Mouse (Mus musculus) midbrain, embryonic 11.5 days (tissue): ENCODE measurements around the gene Mnat1. TPM values are rescaled to one million over a fixed set of nuclear protein-coding genes. Genes with fewer than 3 reads are reported as not detected.

Experiments
- ATAC-seq: fragments of 200-750 bp; cut with Nextera tagmentation; 2 replicates; pipeline ENCODE4 v1.8.0; 2017; ENCODE audit warnings: moderate TSS enrichment, moderate library complexity; ENCODE audit not compliant: low FRiP score
- DNase-seq: peaks from one replicate; pipeline ENCODE4 v3.0.0; 2015; ENCODE audit warnings: low spot score; ENCODE audit errors: missing footprints
- H3K27ac ChIP-seq: fragments of 300-500 bp; sonication (generic); 2 replicates; pipeline ENCODE4 v1.5.1; 2014; ENCODE audit warnings: low read depth, low read length
- H3K27me3 ChIP-seq: fragments of 300-500 bp; sonication (generic); 2 replicates; pipeline ENCODE4 v1.6.1; 2014; ENCODE audit warnings: mild to moderate bottlenecking, low read length, moderate library complexity, mixed read lengths; ENCODE audit not compliant: control insufficient read depth, insufficient read depth
- H3K36me3 ChIP-seq: fragments of 300-500 bp; sonication (generic); 2 replicates; pipeline ENCODE4 v1.6.1; 2014; ENCODE audit warnings: mild to moderate bottlenecking, low read length, moderate library complexity, mixed read lengths; ENCODE audit not compliant: control insufficient read depth, insufficient read depth
- H3K4me1 ChIP-seq: fragments of 300-500 bp; sonication (generic); 2 replicates; pipeline ENCODE4 v1.6.1; 2014; ENCODE audit warnings: low read length; ENCODE audit not compliant: control insufficient read depth, insufficient read depth
- H3K4me2 ChIP-seq: fragments of 300-500 bp; sonication (generic); 2 replicates; pipeline ENCODE4 v1.6.1; 2014; ENCODE audit warnings: mild to moderate bottlenecking, moderate library complexity
- H3K4me3 ChIP-seq: fragments of 300-500 bp; sonication (generic); 2 replicates; pipeline ENCODE4 v1.5.1; 2014; ENCODE audit warnings: low read depth, low read length
- H3K9ac ChIP-seq: fragments of 300-500 bp; sonication (generic); 2 replicates; pipeline ENCODE4 v1.6.1; 2014; ENCODE audit warnings: low read length
- H3K9me3 ChIP-seq: fragments of 300-500 bp; sonication (generic); 2 replicates; pipeline ENCODE4 v1.6.1; 2016; ENCODE audit warnings: low read length; ENCODE audit not compliant: control insufficient read depth
- WGBS: fragments of 180-500 bp; shearing (Covaris S2); extraction: QIAGEN DNeasy Blood & Tissue Kit; methylation state at CpG from one replicate; pipeline ENCODE4 v1.1.7; 2014; 5-methylcytosine and 5-hydroxymethylcytosine counted together
- polyA plus RNA-seq: library from polyadenylated mRNA; unstranded; fragments of >200 nt; fragmentation: Nextera tagmentation; extraction: Ambion mirVana; gene quantifications from 2 replicates; pipeline ENCODE4 v1.2.1, GENCODE M21; 2014

The Mnat1 gene
- polyA plus RNA-seq, 1 experiment from 2014 or later, result 36.8 TPM

GRCm38 (mm10) chr12:73170794-73171193 is 47.3 kb downstream of the Mnat1 start:
- 92% methylated on average over 6 of the region's 6 CpGs for WGBS
- ATAC-seq (no peak), DNase-seq (no peak)
- Histone ChIP-seq H3K27me3 (no peaks in the 10 kb centered on the region), H3K9ac (no peak overlapping the region), H3K4me2 (no peak overlapping the region), H3K36me3 (0 out of 2 replicates have a peak, but pooled peaks cover 3% of the 10 kb centered on the region), H3K4me3 (no peak overlapping the region), H3K9me3 (no peaks in the 10 kb centered on the region; the same call in 1 of the 2 replicates), H3K27ac (no peak overlapping the region), H3K4me1 (no peaks in the 10 kb centered on the region)

GRCm38 (mm10) chr12:73183896-73184295 is 60.4 kb downstream of the Mnat1 start:
- WGBS, result 65% methylated on average over 8 of the region's 8 CpGs
- H3K9ac ChIP-seq, result no peak overlapping the region
- H3K9me3 ChIP-seq, result no peaks in the 10 kb centered on the region
- no peak overlapping the region for H3K27ac ChIP-seq
- H3K36me3 ChIP-seq, result no peaks in the 10 kb centered on the region
- H3K4me3 ChIP-seq, result no peak overlapping the region
- ATAC-seq (no peak), DNase-seq (no peak)
- no peak overlapping the region for H3K4me2 ChIP-seq
- no peaks in the 10 kb centered on the region for H3K27me3 ChIP-seq
- no peaks in the 10 kb centered on the region for H3K4me1 ChIP-seq

GRCm38 (mm10) chr12:73197363-73197762 is 73.8 kb downstream of the Mnat1 start:
- H3K4me1 ChIP-seq, result no peaks in the 10 kb centered on the region
- H3K4me3 ChIP-seq, result no peak overlapping the region
- H3K4me2 ChIP-seq, result no peak overlapping the region
- no peaks in the 10 kb centered on the region for H3K36me3 ChIP-seq
- 93% methylated on average over 6 of the region's 6 CpGs for WGBS
- DNase-seq (no peak), ATAC-seq (no peak)
- no peaks in the 10 kb centered on the region for H3K9me3 ChIP-seq
- H3K27me3 ChIP-seq, result no peaks in the 10 kb centered on the region
- no peak overlapping the region for H3K9ac ChIP-seq
- H3K27ac ChIP-seq, result no peak overlapping the region

- H3K27me3 ChIP-seq, result no peaks in the 10 kb centered on the region
- WGBS, result 89% methylated on average over 1 of the region's 1 CpGs
Measured at GRCm38 (mm10) chr12:73198451-73198850, 74.9 kb downstream of the Mnat1 start.

GRCm38 (mm10) chr12:73199375-73199774 is 75.9 kb downstream of the Mnat1 start:
- Histone ChIP-seq H3K9me3 (no peaks in the 10 kb centered on the region), H3K9ac (no peak overlapping the region), H3K27ac (no peak overlapping the region), H3K27me3 (no peaks in the 10 kb centered on the region), H3K4me3 (no peak overlapping the region), H3K4me2 (no peak overlapping the region), H3K4me1 (no peaks in the 10 kb centered on the region), H3K36me3 (no peaks in the 10 kb centered on the region)
- WGBS, result 77% methylated on average over 7 of the region's 7 CpGs
- ATAC-seq (no peak), DNase-seq (no peak)

More at GRCm38 (mm10) chr12:73198451-73198850, 74.9 kb downstream of the Mnat1 start:
- Histone ChIP-seq H3K4me3 (no peak overlapping the region), H3K4me2 (no peak overlapping the region), H3K27ac (no peak overlapping the region), H3K9ac (no peak overlapping the region), H3K9me3 (no peaks in the 10 kb centered on the region), H3K4me1 (no peaks in the 10 kb centered on the region), H3K36me3 (no peaks in the 10 kb centered on the region)
- DNase-seq (no peak), ATAC-seq (no peak)

GRCm38 (mm10) chr12:73201587-73201986 is 78.1 kb downstream of the Mnat1 start:
- Histone ChIP-seq H3K9me3 (no peaks in the 10 kb centered on the region), H3K4me2 (no peak overlapping the region), H3K9ac (no peak overlapping the region), H3K4me1 (no peaks in the 10 kb centered on the region), H3K4me3 (no peak overlapping the region), H3K36me3 (no peaks in the 10 kb centered on the region), H3K27ac (no peak overlapping the region), H3K27me3 (no peaks in the 10 kb centered on the region)
- ATAC-seq, result no peak
- 54% methylated on average over 3 of the region's 3 CpGs for WGBS
- no peak for DNase-seq

- ATAC-seq, result no peak
- no peak overlapping the region for H3K27ac ChIP-seq
- DNase-seq, result no peak
- H3K9me3 ChIP-seq, result no peaks in the 10 kb centered on the region
- no peaks in the 10 kb centered on the region for H3K36me3 ChIP-seq
- 83% methylated on average over 11 of the region's 11 CpGs for WGBS
- H3K4me2 ChIP-seq, result no peak overlapping the region
- H3K9ac ChIP-seq, result no peak overlapping the region
- no peaks in the 10 kb centered on the region for H3K4me1 ChIP-seq
- no peaks in the 10 kb centered on the region for H3K27me3 ChIP-seq
- no peak overlapping the region for H3K4me3 ChIP-seq
Measured at GRCm38 (mm10) chr12:73205710-73206649, 82.5 kb downstream of the Mnat1 start.

GRCm38 (mm10) chr12:73207008-73207407 is 83.5 kb downstream of the Mnat1 start:
- WGBS, result 79% methylated on average over 4 of the region's 4 CpGs
- no peaks in the 10 kb centered on the region for H3K4me1 ChIP-seq
- no peak for ATAC-seq
- H3K36me3 ChIP-seq, result no peaks in the 10 kb centered on the region
- no peak overlapping the region for H3K27ac ChIP-seq
- H3K4me3 ChIP-seq, result no peak overlapping the region
- DNase-seq, result no peak
- no peaks in the 10 kb centered on the region for H3K9me3 ChIP-seq
- no peaks in the 10 kb centered on the region for H3K27me3 ChIP-seq
- H3K9ac ChIP-seq, result no peak overlapping the region
- no peak overlapping the region for H3K4me2 ChIP-seq

GRCm38 (mm10) chr12:73207461-73207860 is 83.9 kb downstream of the Mnat1 start:
- Histone ChIP-seq H3K9ac (no peak overlapping the region), H3K4me2 (no peak overlapping the region), H3K27me3 (no peaks in the 10 kb centered on the region), H3K4me1 (no peaks in the 10 kb centered on the region), H3K9me3 (no peaks in the 10 kb centered on the region), H3K36me3 (no peaks in the 10 kb centered on the region), H3K4me3 (no peak overlapping the region), H3K27ac (no peak overlapping the region)
- no peak for ATAC-seq
- WGBS, result 47% methylated on average over 1 of the region's 1 CpGs
- DNase-seq, result no peak
